Mouse (Mus musculus) kidney, adult 2 months (tissue): Measurements from ENCODE around the gene Cpsf7. TPM values are rescaled to one million over a fixed set of nuclear protein-coding genes. Genes with fewer than 3 reads are reported as not detected.

Source experiments
- DNase-seq: peaks from one replicate; pipeline ENCODE4 v3.0.0; 2021
- H3K27ac ChIP-seq: fragments of 200-500 bp; 2 replicates; pipeline ENCODE4 v1.5.1; 2012; ENCODE audit warnings: low read depth, low read length, control low read depth, inconsistent platforms; ENCODE audit not compliant: insufficient read depth
- H3K27me3 ChIP-seq: fragments of 200-500 bp; replicated peaks from 2 replicates; pipeline ENCODE4 v1.6.1; 2012; ENCODE audit warnings: mild to moderate bottlenecking, moderate library complexity, low read length, inconsistent platforms; ENCODE audit not compliant: control insufficient read depth, insufficient read depth
- H3K36me3 ChIP-seq: fragments of 200-500 bp; 2 replicates; pipeline ENCODE4 v1.6.1; 2012; ENCODE audit warnings: mild to moderate bottlenecking, moderate library complexity, low read length, inconsistent platforms; ENCODE audit not compliant: control insufficient read depth, insufficient read depth
- H3K4me1 ChIP-seq: fragments of 200-500 bp; 2 replicates; pipeline ENCODE4 v1.6.1; 2011; ENCODE audit warnings: low read length; ENCODE audit not compliant: control insufficient read depth, insufficient read depth
- H3K4me3 ChIP-seq: fragments of 200-500 bp; 2 replicates; pipeline ENCODE4 v1.5.1; 2011; ENCODE audit warnings: mild to moderate bottlenecking, low read depth, low read length, control low read depth; ENCODE audit not compliant: insufficient read depth
- CTCF ChIP-seq: fragments of 200-500 bp; conservative IDR thresholded peaks from 2 replicates; pipeline ENCODE4 v1.5.1; 2011; ENCODE audit warnings: low read depth, mild to moderate bottlenecking, control low read depth, low read length, moderate library complexity, mixed read lengths; ENCODE audit not compliant: insufficient read depth, insufficient read length
- POLR2A ChIP-seq: fragments of 200-500 bp; IDR thresholded peaks from one replicate; pipeline ENCODE4 v1.6.1; 2011; ENCODE audit warnings: low read depth, low read length, control low read depth
- WGBS: fragments of 180-500 bp; shearing (Covaris S2); methylation state at CpG from one replicate; pipeline ENCODE4 v1.1.7; 2018; 5-methylcytosine and 5-hydroxymethylcytosine counted together
- polyA plus RNA-seq: library from polyadenylated mRNA; depleted of rRNA; stranded (reverse); fragments of >200 nt; gene quantifications from 2 replicates; pipeline ENCODE4 v1.2.3, GENCODE M21; 2012; rRNA removed

Gene Cpsf7
- polyA plus RNA-seq, 1 experiment = 28.9 TPM

GRCm38 (mm10) chr19:10590301-10590700, 65.2 kb downstream of the Cpsf7 start:
- H3K27ac ChIP-seq = no peak overlapping the region

GRCm38 (mm10) chr19:10591659-10592377, 66.8 kb downstream of the Cpsf7 start:
- no peak overlapping the region for H3K27ac ChIP-seq
- TF ChIP-seq CTCF = no peak
- no peak for TF ChIP-seq POLR2A
- DNase-seq = no peak
- no peak overlapping the region for H3K4me3 ChIP-seq
- WGBS = 84% methylated on average over 6 of the region's 6 CpGs
- no peaks in the 10 kb centered on the region for H3K4me1 ChIP-seq
- no peaks in the 10 kb centered on the region for H3K27me3 ChIP-seq
- H3K36me3 ChIP-seq = peaks cover 2% of the 10 kb centered on the region; the same call in 1 of the 2 replicates

More at GRCm38 (mm10) chr19:10590301-10590700, 65.2 kb downstream of the Cpsf7 start:
- H3K36me3 ChIP-seq = peaks cover 2% of the 10 kb centered on the region; the same call in 1 of the 2 replicates
- no peak for DNase-seq
- no peaks in the 10 kb centered on the region for H3K4me1 ChIP-seq
- no peak overlapping the region for H3K4me3 ChIP-seq
- no peak for TF ChIP-seq CTCF
- no peak for TF ChIP-seq POLR2A
- no peaks in the 10 kb centered on the region for H3K27me3 ChIP-seq
- WGBS = 55% methylated on average over 3 of the region's 3 CpGs

Other genes with a start within 250 kb of the Cpsf7 start
- gene Dagla, start 220.4 kb upstream of the Cpsf7 start, polyA plus RNA-seq = 7.0 and 8.2 TPM in 2 replicates
- gene Syt7, start 136.2 kb upstream of the Cpsf7 start, polyA plus RNA-seq = 4.0 and 4.6 TPM in 2 replicates
- 0.39 and 0.94 TPM in 2 replicates for gene Lrrc10b, start 67.8 kb upstream of the Cpsf7 start, polyA plus RNA-seq
- 0.37 and 0.66 TPM in 2 replicates for gene Ppp1r32, start 42.3 kb upstream of the Cpsf7 start, polyA plus RNA-seq
- 31.1 and 33.1 TPM in 2 replicates for gene Sdhaf2, start 876 bp downstream of the Cpsf7 start, polyA plus RNA-seq
- 32.0 and 33.1 TPM in 2 replicates for gene Tmem216, start 31.0 kb downstream of the Cpsf7 start, polyA plus RNA-seq
- gene Cyb561a3, start 51.9 kb downstream of the Cpsf7 start, polyA plus RNA-seq = 40.7 and 44.1 TPM in 2 replicates
- gene Tmem138, start 52.1 kb downstream of the Cpsf7 start, polyA plus RNA-seq = 11.7 and 12.7 TPM in 2 replicates
- 123 and 127 TPM in 2 replicates for gene Ddb1, start 80.1 kb downstream of the Cpsf7 start, polyA plus RNA-seq
- 308 and 311 TPM in 2 replicates for gene Tkfc, start 80.4 kb downstream of the Cpsf7 start, polyA plus RNA-seq
- gene Vwce, start 108.9 kb downstream of the Cpsf7 start, polyA plus RNA-seq = 15.3 and 17.3 TPM in 2 replicates
- gene Pga5, start 152.8 kb downstream of the Cpsf7 start, polyA plus RNA-seq = 0.80 and 1.0 TPM in 2 replicates
- gene Vps37c, start 163.5 kb downstream of the Cpsf7 start, polyA plus RNA-seq = 30.0 and 32.1 TPM in 2 replicates
- 0.33 and 3.3 TPM in 2 replicates for gene Cd5, start 213.7 kb downstream of the Cpsf7 start, polyA plus RNA-seq